Mouse (Mus musculus): ENCODE data around the gene Kif2c. TPM values are rescaled to one million over a fixed set of nuclear protein-coding genes. Genes with fewer than 3 reads are reported as not detected.

Gene Kif2c
- total and polyA plus RNA-seq, 3 experiments = 0.14 to 0.26 (median 0.25) TPM

GRCm38 (mm10) chr4:117148815-117149214 is 33.6 kb downstream of the Kif2c start:
- Histone ChIP-seq H3K36me3 (ENCODE audit: control insufficient read depth, insufficient read depth, low read length) (peaks cover 7% of the 10 kb centered on the region), H3K79me2 (replicated peaks; ENCODE audit: control insufficient read depth, insufficient read depth, low read length) (no peaks in the 10 kb centered on the region), H3K27me3 (ENCODE audit: control insufficient read depth, insufficient read depth, low read length) (no peaks in the 10 kb centered on the region), H3K9ac (ENCODE audit: low read depth, low read length) (no peak overlapping the region), H3K27ac (no peak overlapping the region), H3K4me3 (no peak overlapping the region), H3K4me1 (ENCODE audit: control insufficient read depth, insufficient read depth, low read length) (no peaks in the 10 kb centered on the region)
- DNase-seq = no peak
- intact Hi-C loops (cut with DNase I) = no loop called here
- no peak for TF ChIP-seq CTCF (IDR thresholded peaks at IDR 0.05)
- no peak for TF ChIP-seq EP300 (IDR thresholded peaks at IDR 0.05; ENCODE audit: insufficient read depth, low read depth, low read length)
- no peak for TF ChIP-seq POLR2A (IDR thresholded peaks at IDR 0.05; ENCODE audit: insufficient read depth, low read depth, low read length)
- WGBS = 74% methylated on average over 24 of the region's 24 CpGs

GRCm38 (mm10) chr4:117148047-117148713 is 34.3 kb downstream of the Kif2c start:
- Histone ChIP-seq H3K36me3 (ENCODE audit: control insufficient read depth, insufficient read depth, low read length) (peaks cover 3% of the 10 kb centered on the region), H3K27me3 (ENCODE audit: control insufficient read depth, insufficient read depth, low read length) (no peaks in the 10 kb centered on the region), H3K79me2 (replicated peaks; ENCODE audit: control insufficient read depth, insufficient read depth, low read length) (no peaks in the 10 kb centered on the region), H3K4me3 (no peak overlapping the region), H3K27ac (no peak overlapping the region), H3K4me1 (ENCODE audit: control insufficient read depth, insufficient read depth, low read length) (no peaks in the 10 kb centered on the region), H3K9ac (ENCODE audit: low read depth, low read length) (no peak overlapping the region)
- DNase-seq = no peak
- TF ChIP-seq CTCF (IDR thresholded peaks at IDR 0.05) = no peak
- TF ChIP-seq EP300 (IDR thresholded peaks at IDR 0.05; ENCODE audit: insufficient read depth, low read depth, low read length) = no peak
- TF ChIP-seq POLR2A (IDR thresholded peaks at IDR 0.05; ENCODE audit: insufficient read depth, low read depth, low read length) = no peak
- intact Hi-C loops (cut with DNase I) = no loop called here
- 75% methylated on average over 18 of the region's 18 CpGs for WGBS

- H3K27me3 ChIP-seq (ENCODE audit: control insufficient read depth, insufficient read depth, low read length) = no peaks in the 10 kb centered on the region
- H3K9ac ChIP-seq (ENCODE audit: low read depth, low read length) = no peak overlapping the region
- intact Hi-C loops (cut with DNase I) = no loop called here
- peak; percentile 79 to 82 for DNase-seq
- TF ChIP-seq POLR2A (IDR thresholded peaks at IDR 0.05; ENCODE audit: insufficient read depth, low read depth, low read length) (no peak), EP300 (IDR thresholded peaks at IDR 0.05; ENCODE audit: insufficient read depth, low read depth, low read length) (no peak), CTCF (IDR thresholded peaks at IDR 0.05) (peak; percentile 94)
- no peak overlapping the region for H3K4me3 ChIP-seq
- H3K36me3 ChIP-seq (ENCODE audit: control insufficient read depth, insufficient read depth, low read length) = no peaks in the 10 kb centered on the region
- no peaks in the 10 kb centered on the region for H3K4me1 ChIP-seq (ENCODE audit: control insufficient read depth, insufficient read depth, low read length)
- H3K79me2 ChIP-seq (replicated peaks; ENCODE audit: control insufficient read depth, insufficient read depth, low read length) = no peaks in the 10 kb centered on the region
- 34% methylated on average over 15 of the region's 15 CpGs for WGBS
- H3K27ac ChIP-seq = no peak overlapping the region
These were observed 36.3 kb downstream of the Kif2c start for GRCm38 (mm10) chr4:117146176-117146575.

GRCm38 (mm10) chr4:117145248-117145647 is 37.2 kb downstream of the Kif2c start:
- H3K27me3 ChIP-seq (ENCODE audit: control insufficient read depth, insufficient read depth, low read length) = no peaks in the 10 kb centered on the region
- no peak overlapping the region for H3K4me3 ChIP-seq
- TF ChIP-seq CTCF (IDR thresholded peaks at IDR 0.05) (no peak), EP300 (IDR thresholded peaks at IDR 0.05; ENCODE audit: insufficient read depth, low read depth, low read length) (no peak), POLR2A (IDR thresholded peaks at IDR 0.05; ENCODE audit: insufficient read depth, low read depth, low read length) (no peak)
- H3K9ac ChIP-seq (ENCODE audit: low read depth, low read length) = no peak overlapping the region
- WGBS = 92% methylated on average over 13 of the region's 13 CpGs
- no peak overlapping the region for H3K27ac ChIP-seq
- H3K36me3 ChIP-seq (ENCODE audit: control insufficient read depth, insufficient read depth, low read length) = no peaks in the 10 kb centered on the region
- no peak for DNase-seq
- intact Hi-C loops (cut with DNase I) = no loop called here
- H3K79me2 ChIP-seq (replicated peaks; ENCODE audit: control insufficient read depth, insufficient read depth, low read length) = no peaks in the 10 kb centered on the region
- H3K4me1 ChIP-seq (ENCODE audit: control insufficient read depth, insufficient read depth, low read length) = no peaks in the 10 kb centered on the region

GRCm38 (mm10) chr4:117143023-117143422 is 39.4 kb downstream of the Kif2c start:
- Histone ChIP-seq H3K27ac (no peak overlapping the region), H3K36me3 (ENCODE audit: control insufficient read depth, insufficient read depth, low read length) (no peaks in the 10 kb centered on the region), H3K4me3 (no peak overlapping the region), H3K4me1 (ENCODE audit: control insufficient read depth, insufficient read depth, low read length) (no peaks in the 10 kb centered on the region; the same call in 1 of the 2 replicates), H3K27me3 (ENCODE audit: control insufficient read depth, insufficient read depth, low read length) (no peaks in the 10 kb centered on the region), H3K79me2 (replicated peaks; ENCODE audit: control insufficient read depth, insufficient read depth, low read length) (no peaks in the 10 kb centered on the region), H3K9ac (ENCODE audit: low read depth, low read length) (no peak overlapping the region)
- DNase-seq = no peak
- intact Hi-C loops (cut with DNase I) = loop anchor here (5.0 kb wide), 1 partner anchor 316 kb away; no protein-coding TSS in a partner anchor
- 47% methylated on average over 7 of the region's 7 CpGs for WGBS
- TF ChIP-seq CTCF (IDR thresholded peaks at IDR 0.05) (no peak), EP300 (IDR thresholded peaks at IDR 0.05; ENCODE audit: insufficient read depth, low read depth, low read length) (no peak), POLR2A (IDR thresholded peaks at IDR 0.05; ENCODE audit: insufficient read depth, low read depth, low read length) (no peak)

- WGBS = 40% methylated on average over 4 of the region's 4 CpGs
- Histone ChIP-seq H3K27ac (no peak overlapping the region), H3K9ac (ENCODE audit: low read depth, low read length) (no peak overlapping the region), H3K27me3 (ENCODE audit: control insufficient read depth, insufficient read depth, low read length) (no peaks in the 10 kb centered on the region), H3K79me2 (replicated peaks; ENCODE audit: control insufficient read depth, insufficient read depth, low read length) (no peaks in the 10 kb centered on the region), H3K36me3 (ENCODE audit: control insufficient read depth, insufficient read depth, low read length) (no peaks in the 10 kb centered on the region), H3K4me1 (ENCODE audit: control insufficient read depth, insufficient read depth, low read length) (no peaks in the 10 kb centered on the region; the same call in 1 of the 2 replicates), H3K4me3 (no peak overlapping the region)
- intact Hi-C loops (cut with DNase I) = loop anchor here (2.0 to 5.0 kb wide), 2 partner anchors 138 to 313 kb away; no protein-coding TSS in a partner anchor
- no peak for TF ChIP-seq EP300 (IDR thresholded peaks at IDR 0.05; ENCODE audit: insufficient read depth, low read depth, low read length)
- peak; percentile 71 for TF ChIP-seq CTCF (IDR thresholded peaks at IDR 0.05)
- no peak for DNase-seq
These were observed 41.8 kb downstream of the Kif2c start for GRCm38 (mm10) chr4:117140613-117141012.
